Mouse (Mus musculus) midbrain, embryonic 13.5 days (tissue): ENCODE measurements around the gene Trio. TPM values are rescaled to one million over a fixed set of nuclear protein-coding genes. Genes with fewer than 3 reads are reported as not detected.

Source experiments
- ATAC-seq: fragments of 200-750 bp; cut with Nextera tagmentation; 2 replicates; pipeline ENCODE4 v1.8.0; 2017; ENCODE audit warnings: mild to moderate bottlenecking, moderate TSS enrichment, moderate library complexity
- H3K27ac ChIP-seq: fragments of 300-500 bp; sonication (generic); 2 replicates; pipeline ENCODE4 v1.5.1; 2015; ENCODE audit warnings: inconsistent platforms, mild to moderate bottlenecking, moderate library complexity
- H3K27me3 ChIP-seq: fragments of 300-500 bp; sonication (generic); 2 replicates; pipeline ENCODE4 v1.6.1; 2015; ENCODE audit warnings: mild to moderate bottlenecking, inconsistent platforms
- H3K36me3 ChIP-seq: fragments of 300-500 bp; sonication (generic); 2 replicates; pipeline ENCODE4 v1.6.1; 2015; ENCODE audit warnings: mild to moderate bottlenecking, inconsistent platforms
- H3K4me1 ChIP-seq: fragments of 300-500 bp; sonication (generic); replicated peaks from 2 replicates; pipeline ENCODE4 v1.6.1; 2015; ENCODE audit warnings: inconsistent platforms
- H3K4me2 ChIP-seq: fragments of 300-500 bp; sonication (generic); replicated peaks from 2 replicates; pipeline ENCODE4 v1.6.1; 2015; ENCODE audit warnings: moderate library complexity, mild to moderate bottlenecking, inconsistent platforms
- H3K4me3 ChIP-seq: fragments of 300-500 bp; sonication (generic); replicated peaks from 2 replicates; pipeline ENCODE4 v1.5.1; 2015; ENCODE audit warnings: mild to moderate bottlenecking, inconsistent platforms
- H3K9ac ChIP-seq: fragments of 300-500 bp; sonication (generic); replicated peaks from 2 replicates; pipeline ENCODE4 v1.6.1; 2015; ENCODE audit warnings: mild to moderate bottlenecking, inconsistent platforms
- H3K9me3 ChIP-seq: fragments of 300-500 bp; sonication (generic); 2 replicates; pipeline ENCODE4 v1.6.1; 2016; ENCODE audit warnings: mild to moderate bottlenecking, inconsistent platforms
- WGBS: fragments of 180-500 bp; shearing (Covaris S2); methylation state at CpG from one replicate; pipeline ENCODE4 v1.1.7; 2015; 5-methylcytosine and 5-hydroxymethylcytosine counted together
- polyA plus RNA-seq: library from polyadenylated mRNA; unstranded; fragments of >200 nt; fragmentation: Nextera tagmentation; extraction: Ambion mirVana; gene quantifications from 2 replicates; pipeline ENCODE4 v1.2.1, GENCODE M21; 2015

The Trio gene
- polyA plus RNA-seq, 1 experiment from 2014 or later: 37.9 TPM

- ATAC-seq: no peak
- Histone ChIP-seq H3K4me1 (peaks cover 7% of the 10 kb centered on the region), H3K9ac (no peak overlapping the region), H3K9me3 (no peaks in the 10 kb centered on the region), H3K4me3 (no peak overlapping the region), H3K36me3 (0 out of 2 replicates have a peak, but pooled peaks cover 5% of the 10 kb centered on the region), H3K27ac (no peak overlapping the region), H3K4me2 (no peak overlapping the region), H3K27me3 (no peaks in the 10 kb centered on the region)
- 74% methylated on average over 3 of the region's 3 CpGs for WGBS
These were observed 112.6 kb downstream of the Trio start for GRCm38 (mm10) chr15:27913013-27913412.

- Histone ChIP-seq H3K9me3 (no peaks in the 10 kb centered on the region), H3K4me3 (no peak overlapping the region), H3K27ac (no peak overlapping the region), H3K27me3 (no peaks in the 10 kb centered on the region), H3K4me2 (no peak overlapping the region), H3K4me1 (peaks cover 21% of the 10 kb centered on the region), H3K9ac (no peak overlapping the region), H3K36me3 (0 out of 2 replicates have a peak, but pooled peaks cover 5% of the 10 kb centered on the region)
- ATAC-seq: no peak
- WGBS: 94% methylated on average over 9 of the region's 9 CpGs
These were observed 114.5 kb downstream of the Trio start for GRCm38 (mm10) chr15:27911196-27911595.

GRCm38 (mm10) chr15:27910179-27910578 is 115.5 kb downstream of the Trio start:
- H3K27me3 ChIP-seq: no peaks in the 10 kb centered on the region
- H3K4me3 ChIP-seq: no peak overlapping the region
- H3K4me1 ChIP-seq: peaks cover 25% of the 10 kb centered on the region
- no peak for ATAC-seq
- 0 out of 2 replicates have a peak, but pooled peaks cover 5% of the 10 kb centered on the region for H3K36me3 ChIP-seq
- H3K9ac ChIP-seq: no peak overlapping the region
- WGBS: 91% methylated on average over 7 of the region's 7 CpGs
- H3K4me2 ChIP-seq: no peak overlapping the region
- no peaks in the 10 kb centered on the region for H3K9me3 ChIP-seq
- H3K27ac ChIP-seq: no peak overlapping the region

GRCm38 (mm10) chr15:27907649-27908048 is 118.0 kb downstream of the Trio start:
- peaks cover 12% of the 10 kb centered on the region; the same call in 1 of the 2 replicates for H3K36me3 ChIP-seq
- H3K4me1 ChIP-seq: peaks cover 46% of the 10 kb centered on the region
- ATAC-seq: peak; percentile 49
- no peak overlapping the region for H3K4me2 ChIP-seq
- H3K27ac ChIP-seq: no peak overlapping the region
- no peak overlapping the region for H3K4me3 ChIP-seq
- no peaks in the 10 kb centered on the region for H3K9me3 ChIP-seq
- no peak overlapping the region for H3K9ac ChIP-seq
- 54% methylated on average over 5 of the region's 5 CpGs for WGBS
- H3K27me3 ChIP-seq: no peaks in the 10 kb centered on the region

GRCm38 (mm10) chr15:27906409-27906808 is 119.2 kb downstream of the Trio start:
- H3K9me3 ChIP-seq: no peaks in the 10 kb centered on the region
- no peak overlapping the region for H3K9ac ChIP-seq
- no peaks in the 10 kb centered on the region for H3K27me3 ChIP-seq
- peaks cover 56% of the 10 kb centered on the region for H3K4me1 ChIP-seq
- H3K27ac ChIP-seq: no peak overlapping the region
- H3K4me3 ChIP-seq: no peak overlapping the region
- H3K36me3 ChIP-seq: peaks cover 15% of the 10 kb centered on the region
- no peak overlapping the region for H3K4me2 ChIP-seq
- 80% methylated on average over 4 of the region's 4 CpGs for WGBS
- ATAC-seq: no peak

- no peak overlapping the region for H3K4me2 ChIP-seq
- H3K27me3 ChIP-seq: no peaks in the 10 kb centered on the region
- no peak overlapping the region for H3K9ac ChIP-seq
- ATAC-seq: peak; percentile 34
- H3K9me3 ChIP-seq: no peaks in the 10 kb centered on the region
- H3K36me3 ChIP-seq: peaks cover 26% of the 10 kb centered on the region
- peaks cover 56% of the 10 kb centered on the region for H3K4me1 ChIP-seq
- H3K4me3 ChIP-seq: no peak overlapping the region
- 77% methylated on average over 6 of the region's 6 CpGs for WGBS
- H3K27ac ChIP-seq: peak overlapping the region; percentile 19
These were observed 120.3 kb downstream of the Trio start for GRCm38 (mm10) chr15:27905341-27905740.

DNA sequence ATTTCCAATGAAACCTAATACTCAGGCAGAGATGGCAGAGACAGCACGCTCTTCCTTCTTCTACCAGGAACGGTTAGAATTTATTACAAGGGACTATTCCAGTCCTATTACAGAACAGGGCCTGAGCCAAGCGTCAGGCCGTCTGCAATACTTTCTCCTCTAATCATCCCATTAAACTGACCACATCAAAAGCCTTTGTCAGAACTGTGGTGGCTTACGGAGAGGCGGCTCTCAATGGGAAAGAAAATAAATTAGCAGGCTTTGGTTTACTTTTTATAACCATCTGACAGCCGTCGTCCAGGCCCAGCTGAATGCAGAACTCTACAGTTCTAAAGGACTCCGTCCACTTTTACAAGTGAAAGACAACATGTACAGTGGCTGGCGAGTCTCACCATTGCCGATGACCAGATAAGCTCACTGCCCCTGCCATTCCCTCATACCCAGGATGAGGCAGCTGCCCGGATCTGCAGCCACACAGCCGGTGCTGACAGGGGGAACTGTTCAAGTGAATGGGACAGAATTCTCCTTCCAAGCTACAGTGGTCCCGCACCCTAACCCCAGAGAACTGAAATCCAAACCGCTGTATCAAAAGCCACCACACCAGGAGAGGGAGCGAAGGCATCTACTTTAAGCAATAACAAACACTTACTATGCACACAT is 121.2 kb downstream of the Trio start:
- no peak overlapping the region for H3K4me3 ChIP-seq
- H3K4me2 ChIP-seq: no peak overlapping the region
- peak overlapping the region; percentile 19 for H3K27ac ChIP-seq
- H3K4me1 ChIP-seq: peaks cover 56% of the 10 kb centered on the region
- peaks cover 34% of the 10 kb centered on the region for H3K36me3 ChIP-seq
- WGBS: 61% methylated on average over 16 of the region's 16 CpGs
- H3K27me3 ChIP-seq: no peaks in the 10 kb centered on the region
- no peaks in the 10 kb centered on the region for H3K9me3 ChIP-seq
- no peak overlapping the region for H3K9ac ChIP-seq
- ATAC-seq: no peak

DNA sequence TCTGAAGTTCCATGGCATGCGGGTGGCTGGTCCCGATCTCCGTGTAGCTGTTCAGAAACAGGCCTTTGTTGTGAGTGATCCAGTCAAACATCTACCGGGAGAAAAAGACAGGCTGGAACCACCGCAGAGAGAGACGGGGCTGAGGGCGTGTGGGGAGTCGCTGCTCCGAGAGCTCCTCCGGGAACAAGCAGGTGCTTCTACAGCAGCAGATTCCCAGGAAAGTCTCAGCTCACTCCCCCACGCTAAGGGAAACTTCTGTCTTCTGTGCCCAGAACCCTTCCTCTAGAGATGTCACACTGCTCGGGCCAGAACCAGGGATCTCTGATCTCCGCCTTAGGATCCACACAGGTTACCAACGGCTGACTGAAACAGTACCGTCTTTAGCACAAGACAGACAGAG is 124.4 kb downstream of the Trio start:
- no peaks in the 10 kb centered on the region for H3K27me3 ChIP-seq
- WGBS: 94% methylated on average over 15 of the region's 15 CpGs
- no peak for ATAC-seq
- peaks cover 60% of the 10 kb centered on the region for H3K36me3 ChIP-seq
- H3K27ac ChIP-seq: no peak overlapping the region
- H3K9ac ChIP-seq: no peak overlapping the region
- H3K4me1 ChIP-seq: peaks cover 35% of the 10 kb centered on the region
- no peaks in the 10 kb centered on the region for H3K9me3 ChIP-seq
- no peak overlapping the region for H3K4me2 ChIP-seq
- H3K4me3 ChIP-seq: no peak overlapping the region

DNA sequence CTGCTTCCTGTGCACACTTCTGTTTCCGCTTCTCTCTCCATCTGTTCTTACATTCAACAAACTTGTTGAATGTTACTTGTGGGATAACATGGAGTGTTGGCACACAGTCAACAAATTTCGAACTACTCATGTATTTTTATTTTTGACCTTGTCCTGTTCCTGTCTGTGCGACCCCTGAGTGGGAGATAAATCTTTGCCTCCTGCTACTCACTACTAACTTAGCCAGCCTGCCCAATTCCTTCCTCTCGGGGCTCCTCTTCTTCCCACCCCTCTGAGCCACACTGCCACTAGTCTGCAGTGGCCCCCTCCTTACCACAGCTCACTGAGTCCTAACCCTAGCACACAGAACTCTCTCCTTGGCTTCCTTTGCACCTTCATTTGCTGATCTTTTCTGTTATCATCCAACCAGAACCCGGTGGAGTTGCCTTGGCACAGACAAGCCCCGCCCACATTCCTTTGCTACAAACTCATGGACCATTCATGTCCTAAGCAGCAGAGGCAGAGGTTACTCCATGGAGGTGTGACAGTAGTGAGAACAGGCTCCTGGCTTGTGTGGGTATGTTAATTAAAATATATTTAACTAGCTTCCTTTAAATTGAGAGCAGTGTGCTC is 126.7 kb downstream of the Trio start:
- ATAC-seq: no peak
- Histone ChIP-seq H3K9me3 (no peaks in the 10 kb centered on the region), H3K27me3 (no peaks in the 10 kb centered on the region), H3K4me2 (no peak overlapping the region), H3K36me3 (peaks cover 70% of the 10 kb centered on the region), H3K4me3 (no peak overlapping the region), H3K9ac (no peak overlapping the region), H3K4me1 (peaks cover 23% of the 10 kb centered on the region), H3K27ac (no peak overlapping the region)
- WGBS: 89% methylated on average over 6 of the region's 6 CpGs

- Histone ChIP-seq H3K9me3 (no peaks in the 10 kb centered on the region), H3K4me1 (peaks cover 10% of the 10 kb centered on the region; the same call in 1 of the 2 replicates), H3K4me2 (no peak overlapping the region), H3K4me3 (no peak overlapping the region), H3K27me3 (no peaks in the 10 kb centered on the region), H3K27ac (peak overlapping the region; percentile 59), H3K9ac (no peak overlapping the region), H3K36me3 (peaks cover 73% of the 10 kb centered on the region)
- peak; percentile 48 for ATAC-seq
- 63% methylated on average over 12 of the region's 12 CpGs for WGBS
These were observed 131.5 kb downstream of the Trio start for GRCm38 (mm10) chr15:27894112-27894511.

DNA sequence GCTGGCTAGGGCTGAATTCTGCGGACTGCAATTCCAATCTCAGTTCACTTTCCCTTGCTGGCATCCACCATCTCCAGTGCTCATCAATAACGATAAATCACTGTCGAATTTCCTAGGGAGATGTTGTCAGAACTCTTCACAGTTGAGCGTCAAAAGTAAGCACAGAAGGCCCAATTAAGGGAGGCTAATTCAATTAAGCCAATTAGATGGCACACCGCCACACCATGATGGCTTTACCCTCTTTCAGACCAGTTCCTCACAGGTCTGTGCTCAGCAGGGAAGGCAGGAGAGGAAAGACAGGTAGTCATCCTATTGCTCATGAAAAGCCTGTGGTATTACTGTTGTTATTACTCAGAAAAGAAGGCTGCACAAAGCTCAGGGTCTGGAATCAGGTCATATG is 133.6 kb downstream of the Trio start:
- WGBS: 82% methylated on average over 5 of the region's 5 CpGs
- Histone ChIP-seq H3K4me3 (no peak overlapping the region), H3K4me1 (peaks cover 10% of the 10 kb centered on the region; the same call in 1 of the 2 replicates), H3K9me3 (no peaks in the 10 kb centered on the region), H3K36me3 (peaks cover 75% of the 10 kb centered on the region), H3K9ac (no peak overlapping the region), H3K4me2 (no peak overlapping the region), H3K27ac (no peak overlapping the region), H3K27me3 (no peaks in the 10 kb centered on the region)
- ATAC-seq: no peak

DNA sequence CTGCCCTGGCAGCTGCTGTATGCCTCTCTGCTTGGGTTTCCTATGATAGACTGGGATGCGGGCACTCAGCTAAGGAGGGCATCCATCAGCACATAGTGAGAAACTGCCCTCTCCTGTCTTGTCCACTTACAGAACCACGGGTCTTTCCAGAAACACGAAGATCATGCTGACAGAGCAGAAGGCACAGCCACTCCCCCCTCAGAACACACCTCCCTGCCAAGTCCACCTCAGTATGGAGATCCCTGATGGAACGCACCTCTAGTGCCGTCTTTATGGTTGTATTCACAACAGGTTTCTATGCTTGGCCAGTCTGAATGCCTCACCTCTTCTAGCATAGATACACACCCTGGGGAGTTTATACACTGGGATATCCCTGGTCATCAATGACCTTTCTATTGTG is 135.0 kb downstream of the Trio start:
- Histone ChIP-seq H3K36me3 (peaks cover 78% of the 10 kb centered on the region), H3K4me2 (no peak overlapping the region), H3K27ac (no peak overlapping the region), H3K9me3 (no peaks in the 10 kb centered on the region), H3K4me3 (no peak overlapping the region), H3K9ac (no peak overlapping the region), H3K27me3 (no peaks in the 10 kb centered on the region), H3K4me1 (peaks cover 10% of the 10 kb centered on the region; the same call in 1 of the 2 replicates)
- no peak for ATAC-seq
- WGBS: 93% methylated on average over 5 of the region's 5 CpGs
